Mouse (Mus musculus) layer of hippocampus, adult 9-11 months (tissue): ENCODE results near the gene Lysmd2.
"Not testable (repeated sequence)": the region's sequence is repeated elsewhere in the genome, so short reads cannot be mapped to it uniquely, and the experiment has no call there.

ENCODE experiments used
- DNase-seq: peaks from one replicate; pipeline ENCODE4 v3.0.0; 2022

The Lysmd2 gene

DNA sequence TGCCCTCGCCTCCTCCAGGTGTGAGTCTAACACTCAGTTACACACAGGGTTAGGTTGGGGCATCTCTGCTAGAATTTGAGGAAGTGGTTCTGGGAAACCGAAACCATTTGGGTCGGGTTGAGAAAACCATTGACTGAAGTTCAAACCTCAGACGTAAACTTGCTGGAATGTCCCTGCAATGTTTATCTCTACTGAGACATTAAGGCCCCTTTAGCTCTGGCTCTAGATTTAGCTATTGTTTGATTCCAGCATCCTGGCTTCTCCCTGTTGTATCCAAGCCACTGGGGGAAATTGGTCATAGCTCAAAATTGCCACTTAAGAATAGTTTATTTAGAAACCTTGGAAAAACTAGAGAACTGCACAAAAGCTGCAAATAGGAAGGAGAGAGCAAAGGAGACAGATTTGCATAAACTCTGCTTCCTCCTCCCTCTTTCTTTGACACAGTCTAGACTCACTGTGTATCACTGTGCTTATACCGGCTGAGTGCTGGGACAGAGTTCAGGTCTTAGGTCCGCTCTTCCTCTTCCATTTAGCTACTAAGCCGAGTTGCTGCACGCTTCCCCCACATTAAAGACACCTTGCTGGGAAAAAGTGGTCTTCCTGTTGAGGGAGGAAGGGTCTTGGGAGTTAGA lies 5.4 kb downstream of the Lysmd2 start:
- no peak for DNase-seq

DNA sequence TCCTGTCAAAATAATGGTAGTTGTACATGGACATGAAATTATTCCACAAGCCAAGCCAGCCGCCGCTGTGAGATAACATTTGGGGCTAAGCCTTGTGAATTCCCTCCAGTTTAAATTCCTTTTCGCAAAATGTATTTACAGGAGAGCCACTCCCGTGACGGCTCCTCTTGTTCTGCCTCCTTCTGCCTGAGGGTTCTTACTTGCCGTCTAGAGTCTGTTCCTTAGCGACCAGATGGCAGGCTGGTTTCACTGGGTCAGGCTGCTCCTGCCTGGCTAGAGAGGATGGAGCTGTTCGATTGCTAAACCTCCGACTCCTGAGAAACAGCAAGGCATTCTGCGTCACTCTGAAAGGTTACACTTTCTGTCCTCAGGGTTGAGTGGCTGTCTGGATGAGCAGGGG lies 6.6 kb downstream of the Lysmd2 start:
- DNase-seq = no peak

DNA sequence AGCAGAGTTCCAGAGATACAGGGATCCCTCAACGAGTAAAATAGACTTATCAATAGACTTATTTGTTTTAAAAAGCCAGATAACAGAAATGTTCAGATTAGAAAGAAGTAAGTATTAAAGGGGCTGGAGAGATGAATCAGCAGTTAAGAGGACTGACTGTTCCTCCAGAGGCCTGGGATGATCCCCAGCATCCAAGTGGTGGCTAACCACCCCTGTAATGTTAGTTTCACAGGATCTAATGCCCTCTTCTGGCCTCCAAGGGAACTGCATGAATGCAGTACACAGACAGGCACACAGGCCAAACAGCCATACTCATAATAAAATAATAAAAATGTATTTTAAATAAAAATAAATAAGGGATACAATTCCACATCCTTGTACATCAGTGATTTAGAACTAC lies 7.4 kb downstream of the Lysmd2 start:
- no peak for DNase-seq

DNA sequence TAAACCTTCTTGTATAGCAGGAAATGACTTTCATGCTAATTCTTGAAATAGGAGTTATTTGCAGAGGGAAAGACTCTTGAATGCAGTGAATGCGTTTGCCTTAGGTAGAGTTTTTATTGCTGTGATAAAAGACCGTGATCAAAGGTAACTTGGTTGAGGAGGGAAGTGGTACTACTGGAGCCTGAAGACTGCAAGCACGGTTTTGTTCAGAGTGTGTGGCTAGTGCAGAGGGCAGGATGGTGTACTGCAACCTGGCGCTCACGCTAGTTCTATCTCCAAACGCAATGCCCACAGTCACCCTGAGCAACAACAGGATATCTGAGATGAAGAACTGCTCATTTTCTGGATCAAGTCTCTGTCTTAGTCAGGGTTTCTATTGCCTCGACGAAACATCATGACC lies 8.1 kb downstream of the Lysmd2 start:
- no peak for DNase-seq

DNA sequence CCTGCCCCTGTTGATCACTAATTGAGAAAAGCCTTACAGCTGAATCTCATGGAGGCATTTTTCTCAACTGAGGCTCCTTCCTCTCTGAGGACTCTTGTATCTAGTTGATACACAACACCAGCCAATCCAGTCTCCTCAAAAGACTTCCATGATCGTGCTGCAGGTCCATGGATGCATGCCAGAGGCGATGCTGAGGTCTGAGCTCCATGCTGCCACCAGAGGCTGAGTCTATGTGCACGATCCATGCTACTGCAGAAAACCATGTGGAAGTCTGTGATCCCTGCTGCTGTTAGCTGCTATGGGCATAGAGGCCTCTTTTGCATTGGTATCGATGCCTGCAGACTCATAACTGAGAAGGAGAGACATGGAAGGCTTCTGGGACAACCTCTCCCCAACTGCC lies 8.7 kb downstream of the Lysmd2 start:
- no peak for DNase-seq

DNA sequence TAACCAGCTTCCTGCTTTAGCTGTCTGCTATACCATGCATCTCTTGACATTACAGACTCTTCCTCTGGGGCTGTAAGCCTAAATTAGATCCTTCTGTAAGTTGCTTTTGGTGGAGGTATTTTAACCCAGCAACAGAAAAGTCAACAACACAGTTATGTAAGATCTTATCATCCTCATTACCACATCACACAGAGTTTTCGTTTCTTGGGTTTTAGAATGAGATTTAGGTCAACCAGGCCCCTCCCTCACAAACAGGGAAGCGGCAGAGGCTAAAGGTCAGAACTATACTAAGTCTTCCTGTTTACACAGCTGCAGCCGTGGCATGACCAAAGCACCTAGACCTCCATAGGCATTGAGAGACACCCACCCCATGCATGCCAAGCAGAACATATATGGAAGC lies 19.9 kb downstream of the Lysmd2 start:
- DNase-seq = no peak

DNA sequence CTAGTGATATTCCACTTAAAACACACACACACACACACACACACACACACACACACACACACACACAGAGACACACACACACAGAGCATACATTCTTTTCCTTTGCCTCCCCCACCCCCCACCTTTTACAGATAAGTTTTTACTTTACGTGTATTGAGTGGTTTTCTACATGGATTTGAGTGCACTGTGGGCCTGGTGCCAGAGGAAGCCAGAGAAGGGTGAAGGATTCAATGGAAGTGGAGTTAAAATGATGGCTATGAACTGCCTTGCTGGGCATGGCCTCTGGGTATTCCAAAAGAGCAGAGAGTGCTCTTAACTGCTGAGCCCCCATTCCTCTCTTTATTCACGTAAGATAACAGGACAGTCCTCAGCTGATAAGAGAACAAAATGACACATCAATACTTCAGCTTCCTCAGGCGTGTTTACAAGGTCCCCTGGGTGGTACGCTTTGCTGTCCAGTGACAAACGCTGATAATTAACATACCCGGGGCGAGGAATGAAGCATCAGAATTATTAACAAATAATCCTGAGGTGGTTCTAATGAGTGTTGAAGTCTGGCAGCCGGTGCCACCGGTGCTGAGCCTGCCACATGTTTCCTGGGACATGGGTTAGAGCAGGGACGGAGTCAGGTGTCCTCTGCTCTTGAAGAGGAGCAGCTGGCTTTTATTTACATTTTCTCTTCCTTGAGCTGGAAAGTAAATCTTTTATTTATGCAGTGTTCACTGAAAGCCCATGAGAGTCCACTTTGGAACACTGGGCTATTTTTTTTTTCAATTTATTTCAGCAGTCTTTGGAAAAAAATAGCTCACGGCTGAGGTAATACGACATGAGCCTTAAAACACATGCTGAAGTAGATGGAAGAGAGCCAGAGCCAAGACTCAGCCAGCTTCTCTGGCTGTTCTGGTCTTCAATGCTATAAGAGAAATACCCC lies 28.7 kb downstream of the Lysmd2 start:
- DNase-seq = no peak

DNA sequence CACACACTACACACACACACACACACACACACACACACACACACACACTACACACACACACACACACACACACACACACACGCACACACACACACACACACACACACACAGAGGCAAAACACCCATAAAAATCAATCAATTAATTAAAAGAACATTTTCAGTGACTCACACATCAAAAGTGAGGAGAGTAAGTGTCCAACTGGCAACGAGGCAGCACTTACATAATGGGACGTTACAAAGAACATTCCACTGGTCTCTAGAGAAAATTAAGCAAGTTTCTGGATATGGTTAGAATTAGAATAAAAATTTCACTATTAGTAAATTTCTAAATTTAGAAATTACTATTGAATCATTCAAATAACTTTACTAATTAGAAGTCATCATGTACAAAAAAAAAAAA lies 30.9 kb downstream of the Lysmd2 start:
- DNase-seq = not testable (repeated sequence)

DNA sequence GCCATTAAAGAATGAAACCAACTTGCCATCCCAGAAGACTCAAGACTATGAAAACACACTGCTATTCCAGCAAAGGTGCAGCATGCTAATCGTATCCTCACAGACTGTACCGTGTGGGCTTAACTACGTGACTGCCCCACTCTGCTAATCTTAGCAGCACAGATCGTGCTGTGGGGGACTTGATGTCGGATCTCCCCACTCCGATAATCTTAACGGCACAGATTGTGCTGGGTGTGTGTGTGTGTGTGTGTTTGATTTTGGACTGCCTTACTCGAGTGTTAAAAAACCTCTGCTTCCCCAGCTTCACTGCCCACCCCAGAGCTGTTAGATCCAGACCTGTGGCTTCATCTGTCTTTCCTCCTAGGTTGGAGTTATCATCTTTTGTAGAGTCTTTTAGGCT lies 35.4 kb downstream of the Lysmd2 start:
- DNase-seq = peak; percentile 44

DNA sequence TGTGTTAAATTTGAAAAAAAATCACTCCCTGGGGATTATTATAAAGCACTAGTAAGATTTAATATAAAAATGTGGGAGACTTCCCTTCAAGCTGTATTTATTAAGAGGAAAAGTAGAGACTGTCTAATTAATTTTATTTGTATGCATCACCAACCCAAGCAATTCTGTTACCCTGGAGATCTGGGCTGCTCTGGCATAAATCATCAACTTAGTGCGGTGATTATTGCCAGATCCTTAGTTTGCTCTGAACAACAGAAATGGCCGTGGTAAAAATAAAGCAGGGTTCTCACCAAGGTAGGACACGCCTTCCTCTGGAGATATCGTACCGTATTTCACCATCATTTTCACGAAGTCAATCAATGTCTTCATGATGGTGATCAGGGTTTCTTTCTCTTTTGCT lies 39.8 kb downstream of the Lysmd2 start:
- peak; percentile 59 for DNase-seq

DNA sequence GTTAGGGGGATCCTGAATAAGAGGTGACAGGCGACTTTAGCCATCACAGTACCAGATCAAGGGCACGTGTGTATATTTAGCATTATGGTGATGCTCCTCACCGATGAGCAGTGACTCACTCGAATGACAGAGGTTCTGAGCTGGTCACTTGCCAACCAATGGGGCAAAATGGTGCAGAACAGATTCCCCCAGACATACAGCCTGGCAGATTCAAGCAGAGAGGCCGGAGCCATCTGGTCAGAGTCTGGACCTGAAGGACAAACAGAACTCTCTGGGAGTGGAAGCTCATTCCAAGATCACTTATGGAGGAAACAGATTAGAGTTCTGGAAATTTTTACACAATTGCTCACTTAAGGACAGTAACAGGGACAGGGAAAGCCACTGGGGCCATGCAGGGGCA lies 41.1 kb downstream of the Lysmd2 start:
- DNase-seq = no peak

DNA sequence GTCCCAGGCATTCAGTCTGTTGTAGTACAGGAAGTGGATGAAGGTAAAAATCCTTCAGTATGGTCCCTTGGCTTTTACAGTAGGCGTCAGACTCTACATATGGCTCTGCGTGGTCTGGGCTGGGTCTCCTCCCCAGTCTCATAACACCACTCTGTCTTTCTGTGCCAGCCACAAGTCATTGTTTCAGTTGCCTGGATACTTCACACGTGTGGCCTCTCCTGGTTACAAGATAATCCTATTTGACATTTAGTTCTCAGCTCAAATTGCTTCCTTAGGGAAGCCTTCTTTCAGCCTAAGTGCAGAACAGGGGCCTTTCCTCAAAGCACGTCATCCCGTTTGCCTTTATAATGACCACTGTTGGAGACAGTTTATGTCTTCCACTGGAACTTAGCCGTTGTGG lies 47.2 kb downstream of the Lysmd2 start:
- DNase-seq = no peak

DNA sequence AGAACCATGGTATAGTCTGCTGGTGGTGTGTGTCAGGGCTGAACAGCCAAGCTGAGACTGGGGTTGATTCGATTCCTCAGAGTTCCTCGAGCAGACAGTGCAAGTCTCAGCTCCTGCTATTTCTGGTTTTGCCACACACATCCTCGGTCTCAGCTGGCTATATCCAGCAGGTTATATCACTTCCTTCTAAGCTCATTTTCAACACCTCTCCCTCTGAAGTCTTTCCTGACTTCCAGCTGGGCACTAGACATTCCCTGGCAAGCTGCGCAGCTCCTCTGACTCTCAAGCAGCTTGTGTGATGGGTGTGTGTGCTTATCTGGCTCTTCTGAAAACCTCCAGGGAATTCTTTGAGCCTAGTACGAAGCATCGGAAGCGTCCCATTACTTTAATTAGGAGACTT lies 50.7 kb downstream of the Lysmd2 start:
- peak; percentile 41 for DNase-seq

DNA sequence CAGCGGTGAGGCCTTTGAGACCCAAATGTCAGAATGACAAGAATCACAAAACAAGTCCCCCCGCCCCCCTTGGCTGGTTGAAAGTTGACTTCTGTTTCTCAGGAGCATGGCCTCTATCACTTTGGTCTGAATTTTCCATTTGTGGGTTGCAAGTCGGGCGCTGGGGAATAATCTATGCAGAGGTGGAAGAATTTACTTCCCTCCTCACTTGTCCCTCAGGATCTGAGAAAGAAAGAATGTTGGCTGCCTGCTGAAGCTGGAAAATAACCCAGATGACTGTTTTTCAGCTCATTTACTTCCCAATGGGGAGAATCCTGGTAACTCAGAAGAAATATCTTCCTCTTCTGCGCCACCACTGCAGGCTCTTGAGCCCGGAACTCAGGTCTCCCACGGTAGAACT lies 52.8 kb downstream of the Lysmd2 start:
- no peak for DNase-seq

DNA sequence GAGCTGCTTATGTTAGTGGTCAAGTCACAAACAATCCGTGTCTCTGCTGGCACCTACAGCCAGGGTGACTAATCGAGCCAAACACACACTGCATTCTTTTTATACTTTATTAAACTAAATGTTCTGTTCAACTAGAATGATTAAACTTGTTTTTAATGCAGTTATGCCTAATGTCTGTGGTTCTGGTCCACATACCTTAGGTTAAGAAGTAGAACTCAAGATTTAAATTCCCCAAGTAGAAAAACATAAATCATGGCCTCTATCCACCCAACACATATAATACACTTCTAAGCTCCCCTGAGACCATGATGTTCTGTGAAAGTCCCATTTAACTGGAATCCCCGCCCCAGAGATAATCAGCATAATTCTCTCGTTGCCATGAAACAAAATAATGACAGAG lies 54.1 kb downstream of the Lysmd2 start:
- no peak for DNase-seq

DNA sequence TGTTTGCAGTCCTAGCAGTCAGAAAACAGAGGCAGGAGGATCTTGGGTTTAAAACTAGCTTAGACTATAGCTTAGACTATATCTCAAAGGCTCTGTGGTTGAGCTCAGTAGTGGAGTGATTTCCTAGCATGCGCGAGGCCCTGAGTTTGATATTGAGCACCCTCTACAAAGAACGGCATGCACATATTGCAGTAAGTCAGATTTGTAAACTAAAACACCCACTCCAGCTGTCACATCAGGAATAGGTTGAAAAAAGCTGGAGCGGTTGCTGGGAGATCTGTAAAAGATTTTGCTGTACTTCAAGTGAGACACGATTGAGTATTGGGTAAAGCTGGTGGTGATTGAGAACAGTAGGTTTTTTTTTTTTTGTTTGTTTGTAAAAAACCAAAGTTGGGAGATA lies 55.1 kb downstream of the Lysmd2 start:
- DNase-seq = peak; percentile 47

DNA sequence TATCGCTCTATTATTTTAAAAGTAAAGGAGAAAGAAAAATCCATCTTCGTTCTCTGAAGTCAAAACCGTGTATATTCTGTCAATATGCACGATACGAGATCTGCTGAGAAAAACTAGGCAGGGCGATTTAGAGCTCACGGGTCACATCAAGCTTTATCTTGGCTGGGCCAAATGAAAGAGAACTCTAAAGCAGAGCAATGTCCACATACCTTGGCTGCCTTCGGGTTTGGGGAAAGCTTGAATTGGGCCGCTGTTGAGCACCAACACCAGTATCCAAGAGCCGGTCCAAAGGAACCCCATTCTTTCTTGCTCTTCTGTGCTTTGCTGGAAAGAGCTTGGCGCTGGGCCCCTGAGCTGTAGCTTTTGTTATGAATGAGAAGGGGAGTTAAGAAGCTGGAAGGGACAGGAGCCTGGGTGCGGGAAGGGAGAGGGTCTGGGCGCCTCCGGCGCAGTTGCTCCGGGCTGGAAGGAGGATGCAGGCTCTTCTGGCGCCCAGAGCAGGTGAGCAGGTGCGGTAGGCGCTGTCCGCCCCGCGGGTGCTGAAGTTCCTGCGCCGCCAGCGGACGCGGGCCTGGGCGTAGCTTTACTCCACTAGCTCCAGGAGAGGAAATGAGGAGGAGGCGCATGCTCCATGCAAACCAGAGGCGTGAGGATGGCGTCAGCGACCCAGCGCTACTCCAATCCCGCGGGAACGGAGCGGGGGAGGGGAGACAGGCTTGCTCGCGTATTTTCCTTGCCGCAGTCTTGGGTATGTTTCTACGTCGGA lies 58.1 kb downstream of the Lysmd2 start, which contains the start of gene Scg3:
Gene Scg3, minus strand, starts transcription at position 631 of the 766 bp plus-strand sequence.
- DNase-seq = peak; percentile 93

DNA sequence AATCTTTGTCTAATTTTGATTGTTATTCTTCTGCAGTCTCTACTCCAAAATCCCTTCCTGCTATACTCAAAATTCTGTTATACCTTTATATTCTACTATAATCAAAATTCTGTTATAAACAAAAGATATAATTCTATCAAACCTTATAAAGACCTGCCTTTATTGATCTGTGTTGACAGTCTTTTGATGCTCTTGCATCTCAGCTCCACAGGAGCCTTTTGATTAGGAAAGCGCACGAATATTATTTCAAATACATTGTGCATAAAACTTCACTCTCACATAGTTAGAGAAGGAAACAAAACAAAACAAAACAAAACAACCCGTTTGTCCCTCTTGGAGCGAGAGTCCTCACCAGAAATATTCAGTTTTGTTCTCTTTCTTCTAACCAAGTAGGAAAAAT lies 58.8 kb downstream of the Lysmd2 start:
- no peak for DNase-seq

DNA sequence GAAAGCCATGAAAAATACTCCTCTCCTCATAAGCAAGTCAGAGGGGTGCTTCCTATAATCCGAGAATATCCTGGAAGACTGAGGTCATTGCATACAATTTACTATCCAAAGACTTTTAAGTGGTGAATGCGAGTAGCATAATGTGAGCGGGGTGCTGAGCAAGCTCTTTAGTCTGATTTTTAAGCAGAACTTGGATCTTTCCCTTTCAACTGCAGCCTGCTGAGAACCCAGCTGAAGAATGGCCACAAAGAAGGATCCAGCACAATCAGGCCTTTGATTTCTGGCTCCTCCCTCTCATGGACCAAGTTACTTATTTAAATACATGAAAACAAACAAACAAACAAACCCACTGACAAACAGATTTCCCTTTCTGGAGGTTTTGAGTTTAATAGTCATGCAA lies 59.2 kb downstream of the Lysmd2 start:
- DNase-seq = peak; percentile 39
